Mouse (Mus musculus) MEL (cell line): ENCODE data around the gene Rundc3b. TPM values are rescaled to one million over a fixed set of nuclear protein-coding genes. Genes with fewer than 3 reads are reported as not detected.

Experiments
- DNase-seq: peaks from one replicate; pipeline ENCODE4 v3.0.0; 2011; ENCODE audit warnings: low read depth, low spot score
- H3K27ac ChIP-seq: 2 replicates; pipeline ENCODE4 v1.5.1; 2012; ENCODE audit warnings: low read depth, mild to moderate bottlenecking, control low read depth, low read length, moderate library complexity; ENCODE audit not compliant: control insufficient read depth
- H3K27me3 ChIP-seq, 2 experiments: fragments of 150-350 bp in 1 of 2; sonication (generic) in 1 of 2; 2 replicates each; pipeline ENCODE4 v1.6.1; 2012; ENCODE audit warnings: low read length in 2 of 2, mild to moderate bottlenecking in 2 of 2, improper control_type of control experiment in 1 of 2, moderate library complexity in 1 of 2; ENCODE audit not compliant: insufficient read depth in 2 of 2, control insufficient read depth in 1 of 2
- H3K36me3 ChIP-seq, 2 experiments: 2 replicates each; pipeline ENCODE4 v1.6.1; 2012 to 2014; ENCODE audit warnings: low read length in 2 of 2, improper control_type of control experiment in 1 of 2, inconsistent platforms in 1 of 2, mild to moderate bottlenecking in 1 of 2; ENCODE audit not compliant: insufficient read depth in 2 of 2, control insufficient read depth in 1 of 2
- H3K4me1 ChIP-seq, 2 experiments: fragments of 150-350 bp in 1 of 2; sonication (generic) in 1 of 2; 2 replicates each; pipeline ENCODE4 v1.6.1; 2012; ENCODE audit warnings: low read length in 2 of 2, improper control_type of control experiment in 1 of 2, mild to moderate bottlenecking in 1 of 2; ENCODE audit not compliant: insufficient read depth in 2 of 2, control insufficient read depth in 1 of 2
- H3K4me3 ChIP-seq, 2 experiments: fragments of 150-350 bp in 1 of 2; sonication (generic) in 1 of 2; 2 replicates each; pipeline ENCODE4 v1.5.1; 2012; ENCODE audit warnings: low read depth in 2 of 2, low read length in 2 of 2, mild to moderate bottlenecking in 2 of 2, moderate library complexity in 2 of 2, control low read depth in 1 of 2, improper control_type of control experiment in 1 of 2; ENCODE audit not compliant: control insufficient read depth in 1 of 2, insufficient read depth in 1 of 2
- H3K79me2 ChIP-seq: 2 replicates; pipeline ENCODE4 v1.6.1; 2012; ENCODE audit warnings: mild to moderate bottlenecking, low read length, moderate library complexity; ENCODE audit not compliant: control insufficient read depth, poor library complexity, insufficient read depth
- H3K9ac ChIP-seq: 2 replicates; pipeline ENCODE4 v1.6.1; 2012; ENCODE audit warnings: low read depth, mild to moderate bottlenecking, control low read depth, low read length, moderate library complexity; ENCODE audit not compliant: control insufficient read depth, poor library complexity, severe bottlenecking
- H3K9me3 ChIP-seq: fragments of 150-350 bp; sonication (generic); replicated peaks from 2 replicates; pipeline ENCODE4 v1.6.1; 2012; ENCODE audit warnings: mild to moderate bottlenecking, low read length, improper control_type of control experiment, moderate library complexity; ENCODE audit not compliant: insufficient read depth
- BHLHE40 ChIP-seq: IDR thresholded peaks from 2 replicates; pipeline ENCODE4 v1.6.1; 2012; ENCODE audit warnings: low read depth, mild to moderate bottlenecking, inconsistent platforms, low read length, improper control_type of control experiment, borderline replicate concordance
- CTCF ChIP-seq, 3 experiments: IDR thresholded peaks in 2 of 3; conservative IDR thresholded peaks in 1 of 3; 2 replicates each; pipeline ENCODE4 v1.5.1; 2011 to 2012; ENCODE audit warnings: low read length in 3 of 3, low read depth in 2 of 3, mild to moderate bottlenecking in 2 of 3, improper control_type of control experiment in 1 of 3, inconsistent platforms in 1 of 3, mixed read lengths in 1 of 3, moderate library complexity in 1 of 3; ENCODE audit not compliant: control insufficient read depth in 1 of 3, insufficient read depth in 1 of 3, poor library complexity in 1 of 3, severe bottlenecking in 1 of 3
- ELF1 ChIP-seq: IDR thresholded peaks from 2 replicates; pipeline ENCODE4 v1.6.1; 2014; ENCODE audit warnings: low read depth, mild to moderate bottlenecking, inconsistent platforms, low read length, improper control_type of control experiment, moderate library complexity
- ETS1 ChIP-seq: IDR thresholded peaks from 2 replicates; pipeline ENCODE4 v1.6.1; 2012; ENCODE audit warnings: low read depth, mild to moderate bottlenecking, inconsistent platforms, low read length, improper control_type of control experiment, moderate library complexity
- GABPA ChIP-seq: IDR thresholded peaks from 2 replicates; pipeline ENCODE4 v1.6.1; 2012; ENCODE audit warnings: low read depth, mild to moderate bottlenecking, inconsistent platforms, low read length, improper control_type of control experiment, moderate library complexity
- GATA1 ChIP-seq: IDR thresholded peaks from 2 replicates; pipeline ENCODE4 v1.6.1; 2011; ENCODE audit warnings: low read depth, low read length, improper control_type of control experiment
- HCFC1 ChIP-seq: IDR thresholded peaks from 2 replicates; pipeline ENCODE4 v1.6.1; 2012; ENCODE audit warnings: low read depth, mild to moderate bottlenecking, inconsistent platforms, low read length, improper control_type of control experiment, moderate library complexity
- MAZ ChIP-seq: IDR thresholded peaks from 2 replicates; pipeline ENCODE4 v1.6.1; 2012; ENCODE audit warnings: low read depth, mild to moderate bottlenecking, inconsistent platforms, low read length, improper control_type of control experiment
- MEF2A ChIP-seq: IDR thresholded peaks from 2 replicates; pipeline ENCODE4 v1.6.1; 2014; ENCODE audit warnings: low read depth, mild to moderate bottlenecking, inconsistent platforms, low read length, improper control_type of control experiment; ENCODE audit not compliant: poor library complexity, insufficient replicate concordance, severe bottlenecking; ENCODE audit errors: extremely low read depth
- MYB ChIP-seq: IDR thresholded peaks from 2 replicates; pipeline ENCODE4 v1.6.1; 2011; ENCODE audit warnings: mild to moderate bottlenecking, low read depth, low read length, improper control_type of control experiment
- POLR2AphosphoS2 ChIP-seq: IDR thresholded peaks from 2 replicates; pipeline ENCODE4 v1.6.1; 2011; ENCODE audit warnings: low read length, improper control_type of control experiment
- RAD21 ChIP-seq: IDR thresholded peaks from 2 replicates; pipeline ENCODE4 v1.6.1; 2011; ENCODE audit warnings: mild to moderate bottlenecking, low read depth, low read length, improper control_type of control experiment
- TAL1 ChIP-seq: IDR thresholded peaks from 2 replicates; pipeline ENCODE4 v1.6.1; 2012; ENCODE audit warnings: mild to moderate bottlenecking, inconsistent platforms, low read length, moderate library complexity, mixed read lengths
- UBTF ChIP-seq: IDR thresholded peaks from 2 replicates; pipeline ENCODE4 v1.6.1; 2012; ENCODE audit warnings: low read depth, mild to moderate bottlenecking, inconsistent platforms, low read length, improper control_type of control experiment, moderate library complexity, borderline replicate concordance; ENCODE audit not compliant: insufficient read depth
- USF1 ChIP-seq: IDR thresholded peaks from 2 replicates; pipeline ENCODE4 v1.6.1; 2014; ENCODE audit warnings: low read depth, mild to moderate bottlenecking, inconsistent platforms, low read length, improper control_type of control experiment, moderate library complexity
- ZC3H11A ChIP-seq: IDR thresholded peaks from 2 replicates; pipeline ENCODE4 v1.6.1; 2012; ENCODE audit warnings: low read depth, mild to moderate bottlenecking, inconsistent platforms, low read length, improper control_type of control experiment
- ZKSCAN1 ChIP-seq: IDR thresholded peaks from 2 replicates; pipeline ENCODE4 v1.6.1; 2012; ENCODE audit warnings: low read depth, mild to moderate bottlenecking, inconsistent platforms, low read length, improper control_type of control experiment, moderate library complexity
- ZMIZ1 ChIP-seq: IDR thresholded peaks from 2 replicates; pipeline ENCODE4 v1.6.1; 2012; ENCODE audit warnings: low read depth, mild to moderate bottlenecking, inconsistent platforms, low read length, improper control_type of control experiment, moderate library complexity
- polyA plus RNA-seq, 2 experiments: library from polyadenylated mRNA; stranded (reverse) in 1 of 2; unstranded in 1 of 2; fragments of >175 nt in 1 of 2; fragments of >200 nt in 1 of 2; gene quantifications; 2 replicates each; pipeline versions ENCODE4 v1.2.1 to v1.2.4; 2012; ENCODE audit warnings: low replicate concordance in 2 of 2, low read depth in 1 of 2; ENCODE audit not compliant: insufficient read length in 2 of 2, insufficient read depth in 1 of 2, missing spikeins in 1 of 2
- total RNA-seq: library from RNA; depleted of rRNA; stranded (reverse); fragments of 300-350 nt; gene quantifications from 2 replicates; pipeline ENCODE4 v1.2.3, GENCODE M21; 2012

Gene Rundc3b
- total and polyA plus RNA-seq, 3 experiments = not detected

GRCm38 (mm10) chr5:8571118-8571517, 51.6 kb downstream of the Rundc3b start:
- peaks cover 0 to 2% of the 10 kb centered on the region in 2 experiments; a peak in 1 of 4 replicates for H3K27me3 ChIP-seq
- no peak for TF ChIP-seq MYB
- no peak overlapping the region for H3K4me3 ChIP-seq

GRCm38 (mm10) chr5:8566867-8567266, 55.9 kb downstream of the Rundc3b start:
- TF ChIP-seq MAZ (no peak), USF1 (no peak), ETS1 (no peak), UBTF (no peak), RAD21 (no peak), ELF1 (no peak), GATA1 (no peak)

More at GRCm38 (mm10) chr5:8571118-8571517, 51.6 kb downstream of the Rundc3b start:
- Histone ChIP-seq H3K36me3 (no peaks in the 10 kb centered on the region), H3K27ac (no peak overlapping the region), H3K9me3 (no peaks in the 10 kb centered on the region), H3K9ac (no peak overlapping the region), H3K79me2 (no peaks in the 10 kb centered on the region), H3K4me1 (no peaks in the 10 kb centered on the region)
- no peak for DNase-seq

DNA sequence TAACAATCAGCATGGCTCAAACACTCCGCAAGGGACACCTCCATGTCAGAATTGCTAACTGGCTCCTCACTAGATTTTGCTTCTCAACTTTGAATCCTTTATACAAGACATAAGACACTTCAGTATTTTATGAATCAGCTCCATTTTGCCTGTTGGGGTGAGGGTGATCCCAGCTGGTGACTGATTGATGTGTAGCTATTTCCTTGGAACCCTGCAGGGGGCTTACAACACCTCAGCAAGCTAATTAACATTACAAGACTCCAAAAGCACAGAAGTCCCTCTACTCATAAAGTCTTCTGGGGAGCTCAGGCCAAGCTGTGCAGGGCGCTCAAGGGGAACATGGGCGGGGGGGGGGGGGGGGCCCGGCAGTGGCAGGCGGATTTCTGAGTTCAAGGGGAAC, 78.2 kb downstream of the Rundc3b start:
- Histone ChIP-seq H3K9me3 (no peaks in the 10 kb centered on the region), H3K4me1 (no peaks in the 10 kb centered on the region), H3K27ac (no peak overlapping the region), H3K9ac (no peak overlapping the region), H3K79me2 (no peaks in the 10 kb centered on the region), H3K4me3 (no peak overlapping the region)
- no peak for DNase-seq
- TF ChIP-seq TAL1 = no peak
- TF ChIP-seq POLR2AphosphoS2 = no peak
- no peak for TF ChIP-seq HCFC1
- no peak for TF ChIP-seq MEF2A
- no peak for TF ChIP-seq RAD21
- TF ChIP-seq UBTF = no peak
- TF ChIP-seq CTCF (IDR thresholded peaks at IDR 0.05 in 2 of 3, conservative IDR thresholded peaks at IDR 0.05 in 1 of 3; ENCODE audit: control insufficient read depth in 1 of 3, insufficient read depth in 1 of 3, low read depth in 2 of 3, low read length in 3 of 3, poor library complexity in 1 of 3, severe bottlenecking in 1 of 3) = no peak
- TF ChIP-seq ZKSCAN1 = no peak
- no peak for TF ChIP-seq GABPA
- no peak for TF ChIP-seq BHLHE40
- TF ChIP-seq ZMIZ1 = no peak
- TF ChIP-seq ETS1 = no peak
- no peak for TF ChIP-seq ZC3H11A
- TF ChIP-seq, all 39 proteins: peak for 0
- Histone ChIP-seq H3K36me3 (no peaks in the 10 kb centered on the region), H3K27me3 (no peaks in the 10 kb centered on the region; a peak in 1 of 4 replicates)

More at GRCm38 (mm10) chr5:8566867-8567266, 55.9 kb downstream of the Rundc3b start:
- no peaks in the 10 kb centered on the region for H3K9me3 ChIP-seq
- no peak overlapping the region for H3K4me3 ChIP-seq
- no peak for DNase-seq
- H3K27ac ChIP-seq = no peak overlapping the region
- H3K4me1 ChIP-seq = no peaks in the 10 kb centered on the region
- no peaks in the 10 kb centered on the region for H3K79me2 ChIP-seq
- no peak overlapping the region for H3K9ac ChIP-seq
- peaks cover 0 to under 1% of the 10 kb centered on the region in 2 experiments; a peak in 1 of 4 replicates for H3K27me3 ChIP-seq
- no peaks in the 10 kb centered on the region for H3K36me3 ChIP-seq
